Mouse (Mus musculus) regulatory T cell (primary cell): ENCODE results near the gene Ube2g2.
"Not testable (repeated sequence)": the region's sequence is repeated elsewhere in the genome, so short reads cannot be mapped to it uniquely, and the experiment has no call there.

Experiments
- in situ Hi-C: fragments of 300-600 bp; cut with MboI, MseI; formaldehyde crosslinking; loops from one replicate; pipeline ENCODE4 v1.15.1; 2025; ENCODE audit warnings: high pct_unique_total_duplicates

Gene Ube2g2

GRCm38 (mm10) chr10:77638956-77639355, 16.9 kb downstream of the Ube2g2 start:
- in situ Hi-C loops: no loop called here

- in situ Hi-C loops: no loop called here
Measured at GRCm38 (mm10) chr10:77643160-77643559, 21.1 kb downstream of the Ube2g2 start.

GRCm38 (mm10) chr10:77645571-77645970, 23.5 kb downstream of the Ube2g2 start:
- in situ Hi-C loops: no loop called here

- in situ Hi-C loops: no loop called here
Measured at GRCm38 (mm10) chr10:77647461-77647860, 25.4 kb downstream of the Ube2g2 start.

- in situ Hi-C loops: no loop called here
Measured at GRCm38 (mm10) chr10:77647901-77648300, 25.8 kb downstream of the Ube2g2 start.

- in situ Hi-C loops: no loop called here
Measured at GRCm38 (mm10) chr10:77652046-77652445, 30.0 kb downstream of the Ube2g2 start.

- in situ Hi-C loops: no loop called here
Measured at GRCm38 (mm10) chr10:77658286-77658994, 36.4 kb downstream of the Ube2g2 start.

GRCm38 (mm10) chr10:77663949-77664665, 42.0 kb downstream of the Ube2g2 start:
- in situ Hi-C loops: no loop called here

GRCm38 (mm10) chr10:77666342-77666741, 44.3 kb downstream of the Ube2g2 start:
- in situ Hi-C loops: no loop called here

- in situ Hi-C loops: no loop called here
Measured at GRCm38 (mm10) chr10:77667402-77667801, 45.3 kb downstream of the Ube2g2 start.

- in situ Hi-C loops: loop anchor here (5.0 kb wide), 1 partner anchor 42 kb away; the partner anchor contains the start of gene Gm10024
Measured at GRCm38 (mm10) chr10:77670710-77671109, 48.6 kb downstream of the Ube2g2 start.

- in situ Hi-C loops: loop anchor here (5.0 kb wide), 1 partner anchor 41 kb away; the partner anchor contains the start of gene Gm10024
Measured at GRCm38 (mm10) chr10:77671519-77671918, 49.4 kb downstream of the Ube2g2 start.

GRCm38 (mm10) chr10:77673765-77674164, 51.7 kb downstream of the Ube2g2 start:
- in situ Hi-C loops: loop anchor here (5.0 kb wide), 1 partner anchor 39 kb away; the partner anchor contains the start of gene Gm10024

GRCm38 (mm10) chr10:77677562-77677961, 55.5 kb downstream of the Ube2g2 start:
- in situ Hi-C loops: no loop called here

- in situ Hi-C loops: no loop called here
Measured at GRCm38 (mm10) chr10:77682994-77683393, 60.9 kb downstream of the Ube2g2 start.

- in situ Hi-C loops: no loop called here
Measured at GRCm38 (mm10) chr10:77684181-77684580, 62.1 kb downstream of the Ube2g2 start.

- in situ Hi-C loops: no loop called here
Measured at GRCm38 (mm10) chr10:77685895-77686664, 64.0 kb downstream of the Ube2g2 start, which contains the start of gene Tspear. Tspear (plus strand) TSS chr10:77686569.

- in situ Hi-C loops: no loop called here
Measured at GRCm38 (mm10) chr10:77687021-77687420, 64.9 kb downstream of the Ube2g2 start.

- in situ Hi-C loops: not testable (repeated sequence)
Measured at GRCm38 (mm10) chr10:77690356-77690807, 68.3 kb downstream of the Ube2g2 start, which contains the start of gene Gm19402. Gm19402 (minus strand) TSS chr10:77690757.
